Mouse (Mus musculus) C3H10T1/2 (cell line): ENCODE results near the gene Pik3r5. TPM values are rescaled to one million over a fixed set of nuclear protein-coding genes. Genes with fewer than 3 reads are reported as not detected.

Source experiments
- polyA plus RNA-seq, 2 experiments: library from polyadenylated mRNA; unstranded; fragments of >200 nt; fragmentation: generic; extraction: Trizol; gene quantifications; one replicate each; pipeline ENCODE4 v1.2.1; 2012; ENCODE audit warnings: missing spikeins in 2 of 2

The Pik3r5 gene
- polyA plus RNA-seq = under 1 TPM; 0.77 TPM

GRCm38 (mm10) chr11:68431699-68432360 is at the start of gene Pik3r5:
TSS of gene Pik3r5 (plus strand) at chr11:68432121.

DNA sequence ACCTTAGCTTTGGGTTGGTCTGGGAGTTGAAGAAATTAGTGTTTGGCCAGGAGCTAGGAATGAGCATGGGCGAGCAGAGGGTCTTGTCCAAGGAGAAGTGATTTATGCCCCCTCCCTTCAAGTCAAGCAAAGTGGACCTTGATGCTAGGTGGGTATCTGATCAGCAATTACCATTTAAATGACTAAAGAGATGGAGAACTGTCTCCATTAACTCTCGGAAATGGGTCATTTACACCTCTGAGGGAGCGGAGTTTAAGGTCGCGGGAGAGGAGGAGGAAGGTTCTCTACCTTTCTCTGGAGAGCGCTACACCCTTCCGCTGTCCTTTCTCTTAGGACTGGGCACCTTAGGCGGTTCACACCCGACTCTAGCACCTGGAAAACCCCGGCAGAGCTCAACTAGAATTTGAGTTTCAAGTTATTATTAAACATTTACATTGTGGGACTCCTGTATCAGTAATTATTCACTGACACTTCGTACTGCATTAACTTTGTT is 31.1 kb upstream of the Pik3r5 start, which contains the start of gene Ntn1:
Gene Ntn1 (minus strand): TSS at position 97 of the 493 bp plus-strand sequence.

DNA sequence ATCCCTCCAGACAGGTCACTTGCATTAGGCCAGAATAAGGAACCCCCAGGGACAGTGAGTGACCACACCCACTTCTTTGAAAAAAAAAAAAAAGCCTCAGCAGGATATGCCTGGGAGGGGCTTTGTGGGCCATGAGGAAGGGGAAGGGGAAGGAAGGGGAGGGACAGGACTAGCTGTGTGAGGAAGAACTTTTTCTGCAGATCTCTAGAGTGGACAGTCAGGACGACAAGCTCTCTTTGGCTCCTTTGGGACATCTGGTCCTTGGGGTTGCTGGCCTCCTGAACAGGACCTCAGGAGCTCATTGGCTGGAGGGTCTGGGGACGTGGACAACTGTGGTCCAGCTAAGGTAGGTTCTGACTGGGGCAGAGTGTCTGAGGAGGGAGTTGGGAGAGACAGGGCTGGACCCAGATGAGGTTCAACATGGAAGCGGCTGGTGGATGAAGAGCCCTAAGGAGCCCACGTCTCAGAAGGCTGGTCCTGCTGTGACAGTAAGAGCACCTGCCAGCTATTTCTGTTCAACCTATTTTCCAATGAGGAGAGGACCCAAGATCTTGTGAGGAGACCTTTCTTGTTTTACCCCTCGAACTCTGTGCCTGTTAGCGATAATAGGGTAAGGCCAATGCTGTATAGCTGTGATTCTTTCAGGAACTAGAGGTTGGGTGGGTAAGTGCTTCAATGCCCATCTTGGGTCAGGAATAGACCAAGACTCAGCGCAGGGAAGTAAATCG is 71.1 kb downstream of the Pik3r5 start, which contains the start of gene Pik3r6:
Gene Pik3r6 (plus strand): TSS at position 118 of the 728 bp plus-strand sequence.

Other genes with a start within 250 kb of the Pik3r5 start
- gene Ntn1, start 31.3 kb upstream of the Pik3r5 start, polyA plus RNA-seq = 10 to 100 TPM in 1 of 2 experiments, 1 to 10 TPM in 1; 1.4 to 17.9 TPM
- gene Pik3r6, start 70.9 kb downstream of the Pik3r5 start, polyA plus RNA-seq = under 1 TPM in 1 of 2 experiments, not detected in 1; 0.06 TPM
- not detected for gene Mfsd6l, start 124.1 kb downstream of the Pik3r5 start, polyA plus RNA-seq
- under 1 TPM in 1 of 2 experiments, not detected in 1; 0.12 TPM for gene Ccdc42, start 154.9 kb downstream of the Pik3r5 start, polyA plus RNA-seq